Mouse (Mus musculus): Measurements from ENCODE around the gene Exoc6b. TPM values are rescaled to one million over a fixed set of nuclear protein-coding genes. Genes with fewer than 3 reads are reported as not detected.

Exoc6b gene
- polyA plus RNA-seq, 1 experiment from 2014 or later, result 6.7 TPM

DNA sequence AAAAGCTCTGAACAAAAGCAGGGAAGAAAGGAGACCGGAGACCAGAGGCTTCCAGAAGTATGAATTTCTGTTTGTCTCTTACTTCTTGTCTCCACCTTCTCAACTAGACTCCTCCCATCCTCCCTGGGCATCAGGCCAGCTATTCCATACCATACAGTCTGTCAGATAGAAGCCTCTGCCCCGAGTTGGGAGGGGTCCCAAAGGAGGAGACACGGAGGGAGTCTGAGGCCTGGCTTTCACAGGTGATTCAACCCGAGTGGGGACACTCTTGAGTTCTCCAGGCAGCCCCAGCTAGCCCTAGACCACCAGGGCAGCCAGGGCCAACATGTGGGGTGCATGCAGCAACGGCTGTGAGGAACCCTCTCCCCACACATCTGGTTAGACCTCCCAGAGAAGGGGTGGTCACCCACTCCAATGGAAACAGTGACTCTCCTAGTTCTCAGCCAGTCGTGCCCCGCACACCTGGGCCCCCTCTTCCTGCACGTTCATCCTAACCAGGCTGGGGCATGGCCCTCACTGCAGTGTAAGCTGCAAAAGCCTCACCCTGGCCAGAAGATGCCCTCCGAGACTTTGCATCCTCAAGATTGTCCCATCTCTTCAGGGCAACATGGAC is 487.4 kb downstream of the Exoc6b start:
- Histone ChIP-seq H3K27me3 (replicated peaks; ENCODE audit: control insufficient read depth, insufficient read depth, low read length) (peaks cover 71% of the 10 kb centered on the region), H3K9me3 (ENCODE audit: control insufficient read depth) (no peaks in the 10 kb centered on the region), H3K9ac (ENCODE audit: low read depth, low read length) (no peak overlapping the region), H3K36me3 (ENCODE audit: control insufficient read depth, insufficient read depth) (no peaks in the 10 kb centered on the region), H3K4me3 (ENCODE audit: low read depth, low read length) (no peak overlapping the region), H3K4me1 (replicated peaks; ENCODE audit: control insufficient read depth, insufficient read depth, low read length) (peaks cover 12% of the 10 kb centered on the region; the same call in 1 of the 2 replicates), H3K27ac (ENCODE audit: low read depth, low read length) (no peak overlapping the region), H3K4me2 (replicated peaks; ENCODE audit: low read depth) (no peak overlapping the region)
- 66% methylated on average over 9 of the region's 9 CpGs for WGBS
- no peak for TF ChIP-seq CTCF (IDR thresholded peaks at IDR 0.05; ENCODE audit: low read depth)
- ATAC-seq, result no peak

- Histone ChIP-seq H3K9me3 (ENCODE audit: control insufficient read depth) (no peaks in the 10 kb centered on the region), H3K36me3 (ENCODE audit: control insufficient read depth, insufficient read depth) (no peaks in the 10 kb centered on the region), H3K27me3 (replicated peaks; ENCODE audit: control insufficient read depth, insufficient read depth, low read length) (peaks cover 64% of the 10 kb centered on the region), H3K4me2 (replicated peaks; ENCODE audit: low read depth) (no peak overlapping the region), H3K4me1 (replicated peaks; ENCODE audit: control insufficient read depth, insufficient read depth, low read length) (peaks cover 12% of the 10 kb centered on the region; the same call in 1 of the 2 replicates), H3K9ac (ENCODE audit: low read depth, low read length) (no peak overlapping the region), H3K27ac (ENCODE audit: low read depth, low read length) (no peak overlapping the region), H3K4me3 (ENCODE audit: low read depth, low read length) (no peak overlapping the region)
- WGBS, result 71% methylated on average over 6 of the region's 6 CpGs
- ATAC-seq, result no peak
- TF ChIP-seq CTCF (IDR thresholded peaks at IDR 0.05; ENCODE audit: low read depth), result no peak
Measured at GRCm38 (mm10) chr6:84580979-84581832, 488.1 kb downstream of the Exoc6b start.

DNA sequence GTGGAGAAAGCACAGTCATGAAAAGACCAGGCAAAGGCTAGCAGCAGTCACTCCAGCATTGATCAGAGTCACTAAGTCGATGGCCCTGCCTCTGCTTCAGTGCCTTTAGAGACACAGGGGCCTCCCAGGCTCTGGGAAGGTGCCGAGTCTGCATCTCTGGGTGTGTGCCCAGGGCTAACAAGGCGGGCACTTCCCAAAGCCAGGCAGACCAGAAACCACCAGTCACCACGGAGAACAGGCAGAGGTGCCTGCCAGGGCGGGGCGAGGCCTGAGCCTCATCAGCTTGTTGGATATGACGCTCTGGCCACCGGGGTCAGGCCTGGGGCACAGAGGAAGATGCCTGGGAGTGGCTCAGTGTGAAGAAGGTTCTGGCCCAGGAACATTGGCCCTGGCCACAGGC is 489.8 kb downstream of the Exoc6b start:
- 56% methylated on average over 8 of the region's 8 CpGs for WGBS
- H3K4me2 ChIP-seq (replicated peaks; ENCODE audit: low read depth), result no peak overlapping the region
- no peak for TF ChIP-seq CTCF (IDR thresholded peaks at IDR 0.05; ENCODE audit: low read depth)
- no peaks in the 10 kb centered on the region for H3K9me3 ChIP-seq (ENCODE audit: control insufficient read depth)
- 0 out of 2 replicates have a peak, but pooled peaks cover 9% of the 10 kb centered on the region for H3K4me1 ChIP-seq (replicated peaks; ENCODE audit: control insufficient read depth, insufficient read depth, low read length)
- no peak overlapping the region for H3K27ac ChIP-seq (ENCODE audit: low read depth, low read length)
- no peak for ATAC-seq
- no peaks in the 10 kb centered on the region; the same call in 1 of the 2 replicates for H3K36me3 ChIP-seq (ENCODE audit: control insufficient read depth, insufficient read depth)
- H3K4me3 ChIP-seq (ENCODE audit: low read depth, low read length), result no peak overlapping the region
- H3K27me3 ChIP-seq (replicated peaks; ENCODE audit: control insufficient read depth, insufficient read depth, low read length), result peaks cover 49% of the 10 kb centered on the region
- no peak overlapping the region for H3K9ac ChIP-seq (ENCODE audit: low read depth, low read length)

- Histone ChIP-seq H3K4me1 (replicated peaks; ENCODE audit: control insufficient read depth, insufficient read depth, low read length) (0 out of 2 replicates have a peak, but pooled peaks cover 9% of the 10 kb centered on the region), H3K9me3 (ENCODE audit: control insufficient read depth) (no peaks in the 10 kb centered on the region), H3K4me2 (replicated peaks; ENCODE audit: low read depth) (no peak overlapping the region), H3K27me3 (replicated peaks; ENCODE audit: control insufficient read depth, insufficient read depth, low read length) (peaks cover 43% of the 10 kb centered on the region), H3K4me3 (ENCODE audit: low read depth, low read length) (no peak overlapping the region), H3K36me3 (ENCODE audit: control insufficient read depth, insufficient read depth) (no peaks in the 10 kb centered on the region; the same call in 1 of the 2 replicates), H3K9ac (ENCODE audit: low read depth, low read length) (no peak overlapping the region), H3K27ac (ENCODE audit: low read depth, low read length) (no peak overlapping the region)
- ATAC-seq, result no peak
- WGBS, result 24% methylated on average over 5 of the region's 5 CpGs
- TF ChIP-seq CTCF (IDR thresholded peaks at IDR 0.05; ENCODE audit: low read depth), result peak; percentile 83
Measured at GRCm38 (mm10) chr6:84578928-84579327, 490.4 kb downstream of the Exoc6b start.

DNA sequence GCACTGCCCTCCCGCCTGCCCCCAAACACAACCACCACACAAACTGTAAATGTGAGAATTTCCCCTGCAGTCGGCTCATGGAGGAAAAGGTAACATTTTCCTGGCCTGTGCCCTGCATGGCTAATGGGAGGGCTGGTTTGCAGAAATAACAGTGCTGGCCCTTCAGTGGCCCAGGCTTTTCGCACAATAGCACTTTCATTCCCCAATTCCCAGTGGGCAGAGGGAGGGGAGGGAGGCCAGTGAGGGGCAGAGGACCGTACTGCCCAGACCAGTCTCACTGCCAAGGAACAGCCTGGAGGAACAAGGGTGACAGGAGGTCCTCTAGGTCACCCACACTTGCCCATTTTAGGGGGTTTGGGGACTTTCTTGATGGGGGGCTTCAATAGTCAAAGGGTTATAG is 491.4 kb downstream of the Exoc6b start:
- WGBS, result 83% methylated on average over 4 of the region's 4 CpGs
- no peak overlapping the region for H3K9ac ChIP-seq (ENCODE audit: low read depth, low read length)
- ATAC-seq, result no peak
- no peak for TF ChIP-seq CTCF (IDR thresholded peaks at IDR 0.05; ENCODE audit: low read depth)
- H3K36me3 ChIP-seq (ENCODE audit: control insufficient read depth, insufficient read depth), result no peaks in the 10 kb centered on the region; the same call in 1 of the 2 replicates
- H3K27ac ChIP-seq (ENCODE audit: low read depth, low read length), result no peak overlapping the region
- no peak overlapping the region for H3K4me2 ChIP-seq (replicated peaks; ENCODE audit: low read depth)
- no peak overlapping the region for H3K4me3 ChIP-seq (ENCODE audit: low read depth, low read length)
- no peaks in the 10 kb centered on the region for H3K9me3 ChIP-seq (ENCODE audit: control insufficient read depth)
- H3K4me1 ChIP-seq (replicated peaks; ENCODE audit: control insufficient read depth, insufficient read depth, low read length), result 0 out of 2 replicates have a peak, but pooled peaks cover 1% of the 10 kb centered on the region
- peaks cover 33% of the 10 kb centered on the region for H3K27me3 ChIP-seq (replicated peaks; ENCODE audit: control insufficient read depth, insufficient read depth, low read length)

GRCm38 (mm10) chr6:84573905-84574660 is 495.2 kb downstream of the Exoc6b start:
- H3K9me3 ChIP-seq (ENCODE audit: control insufficient read depth), result no peaks in the 10 kb centered on the region
- no peak overlapping the region for H3K27ac ChIP-seq (ENCODE audit: low read depth, low read length)
- no peaks in the 10 kb centered on the region for H3K4me1 ChIP-seq (replicated peaks; ENCODE audit: control insufficient read depth, insufficient read depth, low read length)
- H3K4me2 ChIP-seq (replicated peaks; ENCODE audit: low read depth), result 0 out of 2 replicates have a peak overlapping the region, but pooled peaks have one; percentile 9
- TF ChIP-seq CTCF (IDR thresholded peaks at IDR 0.05; ENCODE audit: low read depth), result peak; percentile 56
- no peaks in the 10 kb centered on the region; the same call in 1 of the 2 replicates for H3K36me3 ChIP-seq (ENCODE audit: control insufficient read depth, insufficient read depth)
- ATAC-seq, result no peak
- 0 out of 2 replicates have a peak, but pooled peaks cover 3% of the 10 kb centered on the region for H3K27me3 ChIP-seq (replicated peaks; ENCODE audit: control insufficient read depth, insufficient read depth, low read length)
- no peak overlapping the region for H3K9ac ChIP-seq (ENCODE audit: low read depth, low read length)
- WGBS, result 51% methylated on average over 25 of the region's 25 CpGs
- H3K4me3 ChIP-seq (ENCODE audit: low read depth, low read length), result no peak overlapping the region
